12 mouse cellular contexts compared by ENCODE assay signal in genomic region chr12:55466816-55467215, GRCm38 (mm10). TPM values are rescaled to one million over a fixed set of nuclear protein-coding genes. Genes with fewer than 3 reads are reported as not detected.
DNase-seq lines count a peak whose midpoint lies in the region; ATAC-seq and TF ChIP-seq lines count a peak whose summit lies in the region.
"Had no signal": no experiment of that assay in that cellular context is flagged by ENCODE, and none has a peak within 500 bp of the region (broad histone marks: within the 10 kb centered on the region; RNA-seq: fewer than 3 reads in every experiment).

No protein-coding gene starts in this region.

- H3K36me3 ChIP-seq in hindbrain, embryonic 11.5 days (ENCODE audit: control insufficient read depth, insufficient read depth, low read length), result no peaks in the 10 kb centered on the region
- no peaks in the 10 kb centered on the region for H3K36me3 ChIP-seq in hindbrain, embryonic 16.5 days (ENCODE audit: control insufficient read depth, insufficient read depth, low read length)
- H3K36me3 ChIP-seq in CH12.LX (replicated peaks in 1 of 2; ENCODE audit: control insufficient read depth in 1 of 2, insufficient read depth in 1 of 2, low read length in 1 of 2), result no peaks in the 10 kb centered on the region
- no peaks in the 10 kb centered on the region for H3K36me3 ChIP-seq in liver, embryonic 16.5 days (ENCODE audit: control insufficient read depth, insufficient read depth)
- H3K36me3 ChIP-seq in intestine, postnatal 0 days (ENCODE audit: control insufficient read depth, insufficient read depth), result no peaks in the 10 kb centered on the region
- H3K36me3 ChIP-seq: G1E; heart, embryonic 12.5 days; lung, embryonic 15.5 days had no signal

- TF ChIP-seq EP300 in CH12.LX (IDR thresholded peaks at IDR 0.05; ENCODE audit: low read length), result no peak

- no peak overlapping the region for H3K27ac ChIP-seq in hindbrain, embryonic 11.5 days (ENCODE audit: low read depth, low read length)
- no peak overlapping the region for H3K27ac ChIP-seq in hindbrain, embryonic 16.5 days (ENCODE audit: low read depth, low read length)
- H3K27ac ChIP-seq in CH12.LX (ENCODE audit: insufficient read depth, low read depth), result peak overlapping the region; percentile 97
- no peak overlapping the region for H3K27ac ChIP-seq in liver, embryonic 16.5 days (ENCODE audit: low read length)
- H3K27ac ChIP-seq in intestine, postnatal 0 days (ENCODE audit: low read depth, low read length), result no peak overlapping the region
- H3K27ac ChIP-seq: left cerebral cortex, adult 2 months; lung, embryonic 15.5 days had no signal

- no peaks in the 10 kb centered on the region for H3K9me3 ChIP-seq in hindbrain, embryonic 11.5 days (ENCODE audit: control insufficient read depth, low read length)
- no peaks in the 10 kb centered on the region for H3K9me3 ChIP-seq in hindbrain, embryonic 16.5 days (ENCODE audit: control insufficient read depth, low read length)
- no peaks in the 10 kb centered on the region for H3K9me3 ChIP-seq in CH12.LX (replicated peaks; ENCODE audit: low read length)
- H3K9me3 ChIP-seq in liver, embryonic 16.5 days (replicated peaks; ENCODE audit: control insufficient read depth, low read length), result no peaks in the 10 kb centered on the region
- no peaks in the 10 kb centered on the region for H3K9me3 ChIP-seq in intestine, postnatal 0 days (ENCODE audit: control insufficient read depth)
- H3K9me3 ChIP-seq: G1E; heart, embryonic 12.5 days; lung, embryonic 15.5 days had no signal

- H3K27me3 ChIP-seq in hindbrain, embryonic 11.5 days (ENCODE audit: control insufficient read depth, insufficient read depth, low read length), result no peaks in the 10 kb centered on the region; the same call in 1 of the 2 replicates
- H3K27me3 ChIP-seq in hindbrain, embryonic 16.5 days (replicated peaks; ENCODE audit: control insufficient read depth, insufficient read depth, low read length), result no peaks in the 10 kb centered on the region
- no peaks in the 10 kb centered on the region for H3K27me3 ChIP-seq in CH12.LX (replicated peaks)
- peaks cover 7% of the 10 kb centered on the region; the same call in 1 of the 2 replicates for H3K27me3 ChIP-seq in liver, embryonic 16.5 days (ENCODE audit: control insufficient read depth, insufficient read depth, low read depth, low read length)
- no peaks in the 10 kb centered on the region for H3K27me3 ChIP-seq in intestine, postnatal 0 days (replicated peaks; ENCODE audit: control insufficient read depth, insufficient read depth, low read length)
- H3K27me3 ChIP-seq: heart, embryonic 12.5 days; lung, embryonic 15.5 days had no signal

- no peak overlapping the region for H3K4me3 ChIP-seq in hindbrain, embryonic 11.5 days (ENCODE audit: low read depth, low read length)
- H3K4me3 ChIP-seq in hindbrain, embryonic 16.5 days (ENCODE audit: low read length), result no peak overlapping the region
- H3K4me3 ChIP-seq in CH12.LX (replicated peaks in 1 of 3; ENCODE audit: low read depth in 2 of 3, low read length in 2 of 3, poor library complexity in 1 of 3), result peak overlapping the region in 1 of 3 experiments; percentile 7
- H3K4me3 ChIP-seq in liver, embryonic 16.5 days (ENCODE audit: low read depth, low read length), result no peak overlapping the region
- no peak overlapping the region for H3K4me3 ChIP-seq in intestine, postnatal 0 days (ENCODE audit: low read depth, low read length)
- H3K4me3 ChIP-seq: erythroblast, embryonic 14.5 days; heart, embryonic 12.5 days; left cerebral cortex, adult 2 months; lung, embryonic 15.5 days had no signal

- in situ Hi-C loops in CH12.LX (cut with MboI; ENCODE audit: low pct_ligation_motif_present, low pct_unique_long_range_greater_than_20kb, low sequenced_read_pairs), result no loop called here

- TF ChIP-seq RAD21 in CH12.LX (IDR thresholded peaks at IDR 0.05; ENCODE audit: low read depth, low read length), result no peak

- no peaks in the 10 kb centered on the region for H3K79me2 ChIP-seq in CH12.LX (replicated peaks; ENCODE audit: control insufficient read depth, extremely low read depth, insufficient read depth, poor library complexity, severe bottlenecking)

- no peak for DNase-seq in hindbrain, embryonic 11.5 days (ENCODE audit: low spot score)
- DNase-seq in 3134 (ENCODE audit: extremely low read depth, insufficient read length, low spot score), result peak; percentile 59
- no peak for DNase-seq in CH12.LX (ENCODE audit: extremely low read depth)
- DNase-seq in kidney, postnatal 25 days, result no peak

- no peak for TF ChIP-seq POLR2A in CH12.LX (IDR thresholded peaks at IDR 0.05; ENCODE audit: low read depth, low read length)

- WGBS in hindbrain, embryonic 11.5 days, result 60% methylated on average over 5 of the region's 5 CpGs
- WGBS in hindbrain, embryonic 16.5 days, result 49% methylated on average over 5 of the region's 5 CpGs
- WGBS in liver, embryonic 16.5 days (ENCODE audit: insufficient replicate concordance), result 30% methylated on average over 5 of the region's 5 CpGs
- WGBS in intestine, postnatal 0 days, result 71% methylated on average over 5 of the region's 5 CpGs

- H3K4me2 ChIP-seq in hindbrain, embryonic 11.5 days (replicated peaks; ENCODE audit: low read depth, low read length), result no peak overlapping the region
- no peak overlapping the region for H3K4me2 ChIP-seq in hindbrain, embryonic 16.5 days (ENCODE audit: low read length)
- peak overlapping the region; percentile 52 for H3K4me2 ChIP-seq in CH12.LX (ENCODE audit: insufficient read depth, low read depth, poor library complexity, severe bottlenecking)
- no peak overlapping the region for H3K4me2 ChIP-seq in liver, embryonic 16.5 days (ENCODE audit: low read depth, low read length)
- H3K4me2 ChIP-seq in intestine, postnatal 0 days (replicated peaks; ENCODE audit: low read depth), result no peak overlapping the region
- H3K4me2 ChIP-seq: heart, embryonic 12.5 days; lung, embryonic 15.5 days had no signal

- no peak for TF ChIP-seq CTCF in CH12.LX (conservative IDR thresholded peaks at IDR 0.05 in 1 of 2, IDR thresholded peaks at IDR 0.05 in 1 of 2; ENCODE audit: low read depth in 2 of 2, low read length in 2 of 2)
- no peak for TF ChIP-seq CTCF in intestine, postnatal 0 days (IDR thresholded peaks at IDR 0.05; ENCODE audit: low read depth)

- H3K4me1 ChIP-seq in hindbrain, embryonic 11.5 days (replicated peaks; ENCODE audit: control insufficient read depth, insufficient read depth, low read length), result peaks cover 6% of the 10 kb centered on the region
- peaks cover 26% of the 10 kb centered on the region for H3K4me1 ChIP-seq in hindbrain, embryonic 16.5 days (ENCODE audit: control insufficient read depth, insufficient read depth, low read depth, low read length)
- H3K4me1 ChIP-seq in CH12.LX (ENCODE audit: control insufficient read depth in 1 of 2, insufficient read depth in 2 of 2), result peaks cover 51 to 97% of the 10 kb centered on the region in 2 experiments
- H3K4me1 ChIP-seq in liver, embryonic 16.5 days (ENCODE audit: control insufficient read depth, low read depth, low read length), result no peaks in the 10 kb centered on the region; the same call in 1 of the 2 replicates
- peaks cover 9% of the 10 kb centered on the region for H3K4me1 ChIP-seq in intestine, postnatal 0 days (replicated peaks; ENCODE audit: control insufficient read depth, insufficient read depth, low read length)

- dilution Hi-C loops in CH12.LX (cut with MboI; ENCODE audit: extremely low pct_ligation_motif_present, extremely low pct_unique_long_range_greater_than_20kb, low sequenced_read_pairs), result no loop called here

- 0 out of 2 replicates have a peak, but pooled peaks have one; percentile 2 for ATAC-seq in hindbrain, embryonic 11.5 days (ENCODE audit: low FRiP score)
- ATAC-seq in hindbrain, embryonic 16.5 days, result no peak
- 0 out of 2 replicates have a peak, but pooled peaks have one; percentile 21 for ATAC-seq in liver, embryonic 16.5 days (ENCODE audit: low read depth)
- ATAC-seq in intestine, postnatal 0 days, result no peak

- H3K9ac ChIP-seq in hindbrain, embryonic 11.5 days (ENCODE audit: low read depth, low read length), result 0 out of 2 replicates have a peak overlapping the region, but pooled peaks have one; percentile 7
- no peak overlapping the region for H3K9ac ChIP-seq in hindbrain, embryonic 16.5 days (ENCODE audit: low read depth, low read length)
- peak overlapping the region; percentile 80; the same call in 1 of the 2 replicates for H3K9ac ChIP-seq in CH12.LX (ENCODE audit: insufficient read depth, low read depth)
- no peak overlapping the region for H3K9ac ChIP-seq in liver, embryonic 16.5 days (ENCODE audit: low read depth, low read length)
- H3K9ac ChIP-seq in intestine, postnatal 0 days (ENCODE audit: low read depth, low read length), result no peak overlapping the region
- H3K9ac ChIP-seq: heart, embryonic 12.5 days; lung, embryonic 15.5 days had no signal

TF ChIP-seq in CH12.LX, 34 proteins besides CTCF, POLR2A, EP300 and RAD21 (continues in another document):
- TF ChIP-seq USF2 (conservative IDR thresholded peaks at IDR 0.05; ENCODE audit: low read depth, low read length), result no peak
- no peak for TF ChIP-seq GABPA (IDR thresholded peaks at IDR 0.05; ENCODE audit: insufficient replicate concordance, low read depth, low read length)
- TF ChIP-seq PAX5 (IDR thresholded peaks at IDR 0.05; ENCODE audit: low read length), result no peak
- no peak for TF ChIP-seq ETS1 (conservative IDR thresholded peaks at IDR 0.05; ENCODE audit: low read depth, low read length)
- no peak for TF ChIP-seq POLR2AphosphoS2 (IDR thresholded peaks at IDR 0.05; ENCODE audit: low read depth, low read length)
- no peak for TF ChIP-seq ELF1 (IDR thresholded peaks at IDR 0.05; ENCODE audit: low read depth, low read length)
- TF ChIP-seq JUND (conservative IDR thresholded peaks at IDR 0.05; ENCODE audit: low read depth, low read length), result no peak
- no peak for TF ChIP-seq ZKSCAN1 (IDR thresholded peaks at IDR 0.05; ENCODE audit: borderline replicate concordance, low read depth, low read length)
- no peak for TF ChIP-seq SMC3 (IDR thresholded peaks at IDR 0.05; ENCODE audit: low read depth, low read length)
- TF ChIP-seq KAT2A (IDR thresholded peaks at IDR 0.05; ENCODE audit: insufficient replicate concordance, low read length), result no peak
- TF ChIP-seq MAFK (IDR thresholded peaks at IDR 0.05; ENCODE audit: insufficient replicate concordance, low read length), result no peak
- TF ChIP-seq MEF2A (IDR thresholded peaks at IDR 0.05; ENCODE audit: borderline replicate concordance, low read depth, low read length), result no peak
- TF ChIP-seq HCFC1 (IDR thresholded peaks at IDR 0.05; ENCODE audit: low read depth, low read length), result no peak

RNA-seq across cellular contexts. Expression of gene Nfkbia, which starts 25.6 kb away (rescaled TPM):
- 43.3 and 46.9 TPM in 2 replicates for polyA plus RNA-seq in hindbrain, embryonic 11.5 days (2014; fragmentation: Nextera tagmentation; extraction: Ambion mirVana)
- 62.3 and 64.3 TPM in 2 replicates for polyA plus RNA-seq in hindbrain, embryonic 16.5 days (2015; fragmentation: Nextera tagmentation; extraction: Ambion mirVana)
- 465 and 702 TPM in 2 replicates for total RNA-seq in CH12.LX (2012; rRNA removed)
- 138 and 178 TPM in 2 replicates for total RNA-seq in CH12.LX (2014; rRNA removed)
- 115 and 143 TPM in 2 replicates for polyA plus RNA-seq in CH12.LX (2012; ENCODE audit: insufficient read length, low read depth)
- 19.8 and 24.5 TPM in 2 replicates for polyA plus RNA-seq in liver, embryonic 16.5 days (2015; fragmentation: Nextera tagmentation; extraction: Ambion mirVana)
- 47.1 and 49.7 TPM in 2 replicates for polyA plus RNA-seq in intestine, postnatal 0 days (2015; fragmentation: Nextera tagmentation; extraction: Ambion mirVana)

Comparison
In these comparisons a context has a peak if more than half of its experiments do, and no peak if none do; other contexts are left out.
1. ATAC-seq: peak in hindbrain, embryonic 11.5 days (single experiment) and liver, embryonic 16.5 days (single experiment); none in hindbrain, embryonic 16.5 days (single experiment) and intestine, postnatal 0 days (single experiment).
2. H3K9ac ChIP-seq: peak in hindbrain, embryonic 11.5 days (single experiment) and CH12.LX (single experiment); none in hindbrain, embryonic 16.5 days (single experiment), liver, embryonic 16.5 days (single experiment) and intestine, postnatal 0 days (single experiment).